Mouse (Mus musculus): ENCODE measurements around the gene Eya4. TPM values are rescaled to one million over a fixed set of nuclear protein-coding genes. Genes with fewer than 3 reads are reported as not detected.
A peak's percentile ranks its signal among the peaks of the same experiment; 100 is the strongest.

Eya4 gene
- polyA plus RNA-seq, 1 experiment, result 6.9 TPM

DNA sequence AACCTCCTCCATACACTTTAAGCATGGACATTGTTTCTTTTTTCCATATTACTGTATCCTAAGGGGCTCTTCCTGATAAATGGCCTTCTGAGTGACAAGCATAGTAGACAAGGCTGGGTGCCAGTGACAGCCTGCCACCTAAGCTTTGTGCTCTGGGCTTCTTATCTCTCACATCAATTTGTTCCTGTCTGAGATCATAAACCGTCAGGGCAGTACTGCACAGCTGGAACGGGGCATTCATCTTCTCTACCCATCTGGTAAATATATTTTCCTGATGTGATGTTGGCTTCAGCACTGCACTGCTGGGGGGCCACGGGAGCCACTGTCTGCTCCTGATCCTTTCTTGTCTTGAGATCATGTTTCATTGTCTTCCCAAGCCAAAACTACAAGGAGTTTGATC lies 261.8 kb downstream of the Eya4 start:
- no peaks in the 10 kb centered on the region for H3K4me1 ChIP-seq (ENCODE audit: control insufficient read depth, insufficient read depth, low read length)
- H3K27me3 ChIP-seq (ENCODE audit: control insufficient read depth, insufficient read depth, low read length, poor library complexity, severe bottlenecking), result no peaks in the 10 kb centered on the region
- no peaks in the 10 kb centered on the region for H3K36me3 ChIP-seq (ENCODE audit: control insufficient read depth, insufficient read depth, low read length, poor library complexity, severe bottlenecking)
- H3K4me3 ChIP-seq (ENCODE audit: low read depth, low read length), result no peak overlapping the region
- H3K9ac ChIP-seq (ENCODE audit: low read depth, poor library complexity, severe bottlenecking), result no peak overlapping the region
- no peaks in the 10 kb centered on the region for H3K9me3 ChIP-seq (replicated peaks; ENCODE audit: control insufficient read depth, insufficient read depth, low read length, poor library complexity, severe bottlenecking)
- TF ChIP-seq CTCF (IDR thresholded peaks at IDR 0.05; ENCODE audit: low read depth, low read length), result no peak
- TF ChIP-seq EP300 (IDR thresholded peaks at IDR 0.05; ENCODE audit: insufficient read depth, low read depth, low read length), result no peak
- TF ChIP-seq POLR2A (IDR thresholded peaks at IDR 0.05; ENCODE audit: insufficient read depth, low read length), result no peak
- H3K27ac ChIP-seq (ENCODE audit: insufficient read depth, low read length), result no peak overlapping the region

- no peaks in the 10 kb centered on the region for H3K4me1 ChIP-seq (ENCODE audit: control insufficient read depth, insufficient read depth, low read length)
- no peak for TF ChIP-seq POLR2A (IDR thresholded peaks at IDR 0.05; ENCODE audit: insufficient read depth, low read length)
- TF ChIP-seq CTCF (IDR thresholded peaks at IDR 0.05; ENCODE audit: low read depth, low read length), result peak; percentile 55
- H3K27me3 ChIP-seq (ENCODE audit: control insufficient read depth, insufficient read depth, low read length, poor library complexity, severe bottlenecking), result no peaks in the 10 kb centered on the region
- no peak overlapping the region for H3K9ac ChIP-seq (ENCODE audit: low read depth, poor library complexity, severe bottlenecking)
- H3K36me3 ChIP-seq (ENCODE audit: control insufficient read depth, insufficient read depth, low read length, poor library complexity, severe bottlenecking), result no peaks in the 10 kb centered on the region
- H3K4me3 ChIP-seq (ENCODE audit: low read depth, low read length), result no peak overlapping the region
- no peaks in the 10 kb centered on the region for H3K9me3 ChIP-seq (replicated peaks; ENCODE audit: control insufficient read depth, insufficient read depth, low read length, poor library complexity, severe bottlenecking)
- H3K27ac ChIP-seq (ENCODE audit: insufficient read depth, low read length), result no peak overlapping the region
Measured at GRCm38 (mm10) chr10:23086352-23087215, 264.0 kb downstream of the Eya4 start.

DNA sequence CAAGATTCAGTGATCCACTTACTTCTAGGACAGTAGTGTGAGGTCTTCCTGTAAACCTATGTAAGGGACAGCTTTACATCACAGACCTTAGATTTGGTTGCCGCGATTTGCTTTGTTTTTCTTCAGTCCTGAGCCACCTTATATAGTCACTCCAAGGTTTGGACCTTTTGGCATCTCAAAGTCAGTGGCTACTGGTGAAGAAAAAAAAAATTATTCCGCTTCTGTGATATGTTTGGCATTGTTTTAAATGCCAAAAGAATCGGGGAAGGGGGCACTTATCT lies 269.1 kb downstream of the Eya4 start:
- Histone ChIP-seq H3K9me3 (replicated peaks; ENCODE audit: control insufficient read depth, insufficient read depth, low read length, poor library complexity, severe bottlenecking) (no peaks in the 10 kb centered on the region), H3K36me3 (ENCODE audit: control insufficient read depth, insufficient read depth, low read length, poor library complexity, severe bottlenecking) (no peaks in the 10 kb centered on the region), H3K27ac (ENCODE audit: insufficient read depth, low read length) (no peak overlapping the region), H3K4me1 (ENCODE audit: control insufficient read depth, insufficient read depth, low read length) (no peaks in the 10 kb centered on the region), H3K27me3 (ENCODE audit: control insufficient read depth, insufficient read depth, low read length, poor library complexity, severe bottlenecking) (no peaks in the 10 kb centered on the region), H3K4me3 (ENCODE audit: low read depth, low read length) (no peak overlapping the region), H3K9ac (ENCODE audit: low read depth, poor library complexity, severe bottlenecking) (no peak overlapping the region)
- no peak for TF ChIP-seq CTCF (IDR thresholded peaks at IDR 0.05; ENCODE audit: low read depth, low read length)
- no peak for TF ChIP-seq EP300 (IDR thresholded peaks at IDR 0.05; ENCODE audit: insufficient read depth, low read depth, low read length)
- no peak for TF ChIP-seq POLR2A (IDR thresholded peaks at IDR 0.05; ENCODE audit: insufficient read depth, low read length)

- Histone ChIP-seq H3K9ac (ENCODE audit: low read depth, poor library complexity, severe bottlenecking) (no peak overlapping the region), H3K4me3 (ENCODE audit: low read depth, low read length) (no peak overlapping the region), H3K27ac (ENCODE audit: insufficient read depth, low read length) (no peak overlapping the region), H3K4me1 (ENCODE audit: control insufficient read depth, insufficient read depth, low read length) (no peaks in the 10 kb centered on the region), H3K9me3 (replicated peaks; ENCODE audit: control insufficient read depth, insufficient read depth, low read length, poor library complexity, severe bottlenecking) (no peaks in the 10 kb centered on the region), H3K27me3 (ENCODE audit: control insufficient read depth, insufficient read depth, low read length, poor library complexity, severe bottlenecking) (no peaks in the 10 kb centered on the region), H3K36me3 (ENCODE audit: control insufficient read depth, insufficient read depth, low read length, poor library complexity, severe bottlenecking) (no peaks in the 10 kb centered on the region)
- peak; percentile 78 for TF ChIP-seq CTCF (IDR thresholded peaks at IDR 0.05; ENCODE audit: low read depth, low read length)
- TF ChIP-seq POLR2A (IDR thresholded peaks at IDR 0.05; ENCODE audit: insufficient read depth, low read length), result no peak
Measured at GRCm38 (mm10) chr10:23080749-23081547, 269.6 kb downstream of the Eya4 start.

GRCm38 (mm10) chr10:23076691-23077385 lies 273.7 kb downstream of the Eya4 start:
- no peaks in the 10 kb centered on the region for H3K36me3 ChIP-seq (ENCODE audit: control insufficient read depth, insufficient read depth, low read length, poor library complexity, severe bottlenecking)
- H3K9me3 ChIP-seq (replicated peaks; ENCODE audit: control insufficient read depth, insufficient read depth, low read length, poor library complexity, severe bottlenecking), result no peaks in the 10 kb centered on the region
- H3K9ac ChIP-seq (ENCODE audit: low read depth, poor library complexity, severe bottlenecking), result no peak overlapping the region
- H3K27me3 ChIP-seq (ENCODE audit: control insufficient read depth, insufficient read depth, low read length, poor library complexity, severe bottlenecking), result no peaks in the 10 kb centered on the region
- TF ChIP-seq EP300 (IDR thresholded peaks at IDR 0.05; ENCODE audit: insufficient read depth, low read depth, low read length), result no peak
- no peak for TF ChIP-seq POLR2A (IDR thresholded peaks at IDR 0.05; ENCODE audit: insufficient read depth, low read length)
- no peak for TF ChIP-seq CTCF (IDR thresholded peaks at IDR 0.05; ENCODE audit: low read depth, low read length)
- H3K4me1 ChIP-seq (ENCODE audit: control insufficient read depth, insufficient read depth, low read length), result no peaks in the 10 kb centered on the region
- no peak overlapping the region for H3K4me3 ChIP-seq (ENCODE audit: low read depth, low read length)
- H3K27ac ChIP-seq (ENCODE audit: insufficient read depth, low read length), result no peak overlapping the region

All from ES-Bruce4 (cell line).